Mouse (Mus musculus): ENCODE results near the gene Ick.
A peak's percentile ranks its signal among the peaks of the same experiment; 100 is the strongest.

The Ick gene

GRCm38 (mm10) chr9:78193902-78194597, 85.1 kb downstream of the Ick start:
- peak; percentile 73 to 74 for DNase-seq

GRCm38 (mm10) chr9:78195034-78195433, 86.0 kb downstream of the Ick start:
- DNase-seq = peak in 1 of 2 experiments; percentile 23

GRCm38 (mm10) chr9:78197801-78198200, 88.8 kb downstream of the Ick start:
- DNase-seq = no peak

GRCm38 (mm10) chr9:78204194-78204593, 95.2 kb downstream of the Ick start:
- peak; percentile 27 to 66 for DNase-seq

- no peak for DNase-seq
Observed at GRCm38 (mm10) chr9:78208956-78209355, 100.0 kb downstream of the Ick start.

GRCm38 (mm10) chr9:78210079-78210478, 101.1 kb downstream of the Ick start:
- DNase-seq = no peak

GRCm38 (mm10) chr9:78210821-78211220, 101.8 kb downstream of the Ick start:
- DNase-seq = no peak

- DNase-seq = no peak
Observed at GRCm38 (mm10) chr9:78211521-78211920, 102.5 kb downstream of the Ick start.

GRCm38 (mm10) chr9:78212341-78213049, 103.5 kb downstream of the Ick start:
- no peak for DNase-seq

GRCm38 (mm10) chr9:78217074-78217473, 108.1 kb downstream of the Ick start:
- DNase-seq = peak in 1 of 2 experiments; percentile 48

Data from kidney, postnatal 36 days (tissue).